In genomic region chr19:55635488-55635887, GRCm38 (mm10) we compare ENCODE assay signal across 26 mouse cellular contexts.
DNase-seq lines count a peak whose midpoint lies in the region; ATAC-seq and TF ChIP-seq lines count a peak whose summit lies in the region.
"Had no signal": no experiment of that assay in that cellular context is flagged by ENCODE, and none has a peak within 500 bp of the region (broad histone marks: within the 10 kb centered on the region; RNA-seq: fewer than 3 reads in every experiment).

No protein-coding gene starts in this region.

- H3K4me3 ChIP-seq in midbrain, embryonic 11.5 days (ENCODE audit: low read depth, low read length): no peak overlapping the region
- no peak overlapping the region for H3K4me3 ChIP-seq in midbrain, embryonic 13.5 days (replicated peaks)
- no peak overlapping the region for H3K4me3 ChIP-seq in hindbrain, embryonic 14.5 days (replicated peaks; ENCODE audit: low read length)
- no peak overlapping the region for H3K4me3 ChIP-seq in lung, postnatal 0 days (ENCODE audit: low read depth, low read length)
- no peak overlapping the region for H3K4me3 ChIP-seq in limb, embryonic 10.5 days
- H3K4me3 ChIP-seq in heart, adult 2 months: no peak overlapping the region
- H3K4me3 ChIP-seq: heart, embryonic 12.5 days; hindbrain, embryonic 15.5 days; limb, embryonic 13.5 days; liver, embryonic 13.5 days had no signal

- no peaks in the 10 kb centered on the region for H3K9me3 ChIP-seq in midbrain, embryonic 11.5 days (ENCODE audit: control insufficient read depth, low read length)
- H3K9me3 ChIP-seq in midbrain, embryonic 13.5 days: no peaks in the 10 kb centered on the region
- no peaks in the 10 kb centered on the region for H3K9me3 ChIP-seq in hindbrain, embryonic 14.5 days (ENCODE audit: control insufficient read depth, low read length)
- H3K9me3 ChIP-seq in lung, postnatal 0 days (ENCODE audit: low read length): no peaks in the 10 kb centered on the region
- H3K9me3 ChIP-seq in limb, embryonic 10.5 days (replicated peaks): no peaks in the 10 kb centered on the region
- H3K9me3 ChIP-seq: heart, embryonic 12.5 days; hindbrain, embryonic 15.5 days; limb, embryonic 13.5 days; liver, embryonic 13.5 days had no signal

- 0 out of 2 replicates have a peak, but pooled peaks have one; percentile 24 for ATAC-seq in midbrain, embryonic 11.5 days (ENCODE audit: low FRiP score)
- ATAC-seq in midbrain, embryonic 13.5 days: no peak
- no peak for ATAC-seq in hindbrain, embryonic 14.5 days (ENCODE audit: low FRiP score)
- no peak for ATAC-seq in lung, postnatal 0 days
- ATAC-seq: forebrain, postnatal 0 days; intestine, embryonic 16.5 days had no signal

- H3K36me3 ChIP-seq in midbrain, embryonic 11.5 days (ENCODE audit: control insufficient read depth, insufficient read depth, low read length): no peaks in the 10 kb centered on the region
- H3K36me3 ChIP-seq in midbrain, embryonic 13.5 days: no peaks in the 10 kb centered on the region
- no peaks in the 10 kb centered on the region for H3K36me3 ChIP-seq in hindbrain, embryonic 14.5 days (replicated peaks; ENCODE audit: control insufficient read depth, insufficient read depth)
- no peaks in the 10 kb centered on the region for H3K36me3 ChIP-seq in lung, postnatal 0 days (ENCODE audit: insufficient read depth, low read length)
- H3K36me3 ChIP-seq in limb, embryonic 10.5 days: no peaks in the 10 kb centered on the region
- H3K36me3 ChIP-seq in heart, adult 2 months (ENCODE audit: control insufficient read depth, insufficient read depth, low read length): no peaks in the 10 kb centered on the region
- H3K36me3 ChIP-seq: heart, embryonic 12.5 days; hindbrain, embryonic 15.5 days; limb, embryonic 13.5 days; liver, embryonic 13.5 days had no signal

- no peaks in the 10 kb centered on the region for H3K4me1 ChIP-seq in midbrain, embryonic 11.5 days (ENCODE audit: control insufficient read depth, insufficient read depth, low read length)
- H3K4me1 ChIP-seq in midbrain, embryonic 13.5 days (replicated peaks): peaks cover 13% of the 10 kb centered on the region; the same call in 1 of the 2 replicates
- H3K4me1 ChIP-seq in hindbrain, embryonic 14.5 days (replicated peaks; ENCODE audit: control insufficient read depth, insufficient read depth, low read length): 0 out of 2 replicates have a peak, but pooled peaks cover 6% of the 10 kb centered on the region
- no peaks in the 10 kb centered on the region for H3K4me1 ChIP-seq in lung, postnatal 0 days (ENCODE audit: insufficient read depth, low read depth, low read length)
- H3K4me1 ChIP-seq in limb, embryonic 10.5 days: peaks cover 18% of the 10 kb centered on the region
- no peaks in the 10 kb centered on the region for H3K4me1 ChIP-seq in heart, adult 2 months (ENCODE audit: control insufficient read depth, insufficient read depth, low read length)
- H3K4me1 ChIP-seq: heart, embryonic 12.5 days had no signal

- H3K4me2 ChIP-seq in midbrain, embryonic 11.5 days: no peak overlapping the region
- H3K4me2 ChIP-seq in midbrain, embryonic 13.5 days (replicated peaks): no peak overlapping the region
- no peak overlapping the region for H3K4me2 ChIP-seq in hindbrain, embryonic 14.5 days (replicated peaks)
- no peak overlapping the region for H3K4me2 ChIP-seq in lung, postnatal 0 days (replicated peaks; ENCODE audit: low read depth, low read length)
- H3K4me2 ChIP-seq: heart, embryonic 12.5 days; hindbrain, embryonic 15.5 days; limb, embryonic 13.5 days; liver, embryonic 13.5 days had no signal

- H3K27me3 ChIP-seq in midbrain, embryonic 11.5 days (ENCODE audit: control insufficient read depth, insufficient read depth, low read length): no peaks in the 10 kb centered on the region
- H3K27me3 ChIP-seq in midbrain, embryonic 13.5 days: peaks cover 30% of the 10 kb centered on the region
- peaks cover 23% of the 10 kb centered on the region for H3K27me3 ChIP-seq in hindbrain, embryonic 14.5 days (ENCODE audit: control insufficient read depth, insufficient read depth, low read length)
- H3K27me3 ChIP-seq in lung, postnatal 0 days (replicated peaks; ENCODE audit: insufficient read depth, low read length): no peaks in the 10 kb centered on the region
- H3K27me3 ChIP-seq in limb, embryonic 10.5 days (ENCODE audit: low read depth, poor library complexity, severe bottlenecking): peaks cover 60% of the 10 kb centered on the region
- H3K27me3 ChIP-seq in heart, adult 2 months (ENCODE audit: control insufficient read depth, insufficient read depth, low read length): no peaks in the 10 kb centered on the region
- H3K27me3 ChIP-seq: liver, embryonic 13.5 days had no signal

- DNase-seq in midbrain, embryonic 11.5 days (ENCODE audit: low spot score, missing footprints): no peak
- peak; percentile 46 for DNase-seq in MN1 (ENCODE audit: low spot score)
- peak; percentile 76 for DNase-seq in brain, embryonic 14.5 days (ENCODE audit: low read depth)
- peak; percentile 53 for DNase-seq in hindbrain, embryonic 14.5 days (ENCODE audit: low spot score)
- DNase-seq in lung, postnatal 0 days (ENCODE audit: low spot score): no peak
- no peak for DNase-seq in limb, embryonic 10.5 days (ENCODE audit: low spot score)
- no peak for DNase-seq in heart, adult 2 months
- DNase-seq: adrenal gland, postnatal 10 days; cerebellum, adult 9-11 months; forebrain, postnatal 0 days; gastrocnemius, postnatal 14 days; heart, adult 11 months; heart, postnatal 10 days; kidney, adult 9 months; kidney, postnatal 25 days; layer of hippocampus, postnatal 36 days; liver, embryonic 13.5 days; lung, adult 2 months; right cerebral cortex, adult 18-20 months; right cerebral cortex, postnatal 4 days; thymus, postnatal 14 days had no signal

- intact Hi-C loops in heart, adult 2 months (cut with DNase I): no loop called here

- no peak for TF ChIP-seq POLR2A in brain, embryonic 14.5 days (IDR thresholded peaks at IDR 0.05; ENCODE audit: borderline replicate concordance, extremely low read depth, insufficient read depth, insufficient read length, poor library complexity, severe bottlenecking)
- TF ChIP-seq POLR2A in heart, adult 2 months (IDR thresholded peaks at IDR 0.05; ENCODE audit: insufficient read depth, low read depth, low read length): no peak

- no peaks in the 10 kb centered on the region for H3K79me2 ChIP-seq in heart, adult 2 months (replicated peaks; ENCODE audit: control insufficient read depth, insufficient read depth, low read length)

- no peak overlapping the region for H3K9ac ChIP-seq in midbrain, embryonic 11.5 days (ENCODE audit: low read length)
- H3K9ac ChIP-seq in midbrain, embryonic 13.5 days (replicated peaks): no peak overlapping the region
- no peak overlapping the region for H3K9ac ChIP-seq in hindbrain, embryonic 14.5 days
- no peak overlapping the region for H3K9ac ChIP-seq in lung, postnatal 0 days (replicated peaks; ENCODE audit: low read depth)
- H3K9ac ChIP-seq in heart, adult 2 months (ENCODE audit: low read depth, low read length): no peak overlapping the region
- H3K9ac ChIP-seq: forebrain, postnatal 0 days; heart, embryonic 12.5 days; hindbrain, embryonic 15.5 days; limb, embryonic 13.5 days; liver, embryonic 13.5 days had no signal

- H3K27ac ChIP-seq in midbrain, embryonic 11.5 days (ENCODE audit: low read depth, low read length): no peak overlapping the region
- no peak overlapping the region for H3K27ac ChIP-seq in midbrain, embryonic 13.5 days
- no peak overlapping the region for H3K27ac ChIP-seq in hindbrain, embryonic 14.5 days
- no peak overlapping the region for H3K27ac ChIP-seq in lung, postnatal 0 days (ENCODE audit: low read length)
- no peak overlapping the region for H3K27ac ChIP-seq in limb, embryonic 10.5 days
- H3K27ac ChIP-seq in heart, adult 2 months: no peak overlapping the region
- H3K27ac ChIP-seq: hindbrain, embryonic 15.5 days; limb, embryonic 13.5 days; liver, embryonic 13.5 days had no signal

- TF ChIP-seq CTCF in brain, embryonic 14.5 days (IDR thresholded peaks at IDR 0.05; ENCODE audit: borderline replicate concordance, extremely low read depth, insufficient read depth, insufficient read length): no peak
- no peak for TF ChIP-seq CTCF in lung, postnatal 0 days (IDR thresholded peaks at IDR 0.05)
- TF ChIP-seq CTCF in heart, adult 2 months (IDR thresholded peaks at IDR 0.05): no peak

- no peak for TF ChIP-seq EP300 in lung, postnatal 0 days (IDR thresholded peaks at IDR 0.05)
- TF ChIP-seq EP300 in heart, adult 2 months (IDR thresholded peaks at IDR 0.05; ENCODE audit: insufficient read depth, low read depth, low read length): no peak

- 60% methylated on average over 15 of the region's 15 CpGs for WGBS in midbrain, embryonic 11.5 days
- 43% methylated on average over 15 of the region's 15 CpGs for WGBS in midbrain, embryonic 13.5 days
- 28% methylated on average over 15 of the region's 15 CpGs for WGBS in hindbrain, embryonic 14.5 days
- 67% methylated on average over 15 of the region's 15 CpGs for WGBS in lung, postnatal 0 days
- 79% methylated on average over 15 of the region's 15 CpGs for WGBS in limb, embryonic 10.5 days
- WGBS in heart, adult 2 months: 87% methylated on average over 15 of the region's 15 CpGs

Comparison
In these comparisons a context has a peak if more than half of its experiments do, and no peak if none do; other contexts are left out.
1. DNase-seq: peak in MN1 (single experiment), brain, embryonic 14.5 days (single experiment) and hindbrain, embryonic 14.5 days (single experiment); none in midbrain, embryonic 11.5 days (single experiment), lung, postnatal 0 days (single experiment), limb, embryonic 10.5 days (single experiment) and heart, adult 2 months (0 of 2).